Mouse (Mus musculus) intestine, embryonic 16.5 days (tissue): Measurements from ENCODE around the gene Kcng3. TPM values are rescaled to one million over a fixed set of nuclear protein-coding genes. Genes with fewer than 3 reads are reported as not detected.

Source experiments
- ATAC-seq: fragments of 200-750 bp; cut with Nextera tagmentation; 2 replicates; pipeline ENCODE4 v1.8.0; 2017; ENCODE audit warnings: moderate TSS enrichment, moderate library complexity
- H3K27ac ChIP-seq: fragments of 300-500 bp; sonication (generic); 2 replicates; pipeline ENCODE4 v1.5.1; 2014; ENCODE audit warnings: mild to moderate bottlenecking, low read length
- H3K27me3 ChIP-seq: fragments of 300-500 bp; sonication (generic); replicated peaks from 2 replicates; pipeline ENCODE4 v1.6.1; 2014; ENCODE audit warnings: low read length, control low read depth, mixed read lengths; ENCODE audit not compliant: control insufficient read depth, insufficient read depth
- H3K36me3 ChIP-seq: fragments of 300-500 bp; sonication (generic); 2 replicates; pipeline ENCODE4 v1.6.1; 2014; ENCODE audit warnings: low read length, control low read depth; ENCODE audit not compliant: control insufficient read depth, insufficient read depth
- H3K4me1 ChIP-seq: fragments of 300-500 bp; sonication (generic); 2 replicates; pipeline ENCODE4 v1.6.1; 2014; ENCODE audit warnings: low read length, control low read depth, mixed read lengths; ENCODE audit not compliant: control insufficient read depth, insufficient read depth
- H3K4me2 ChIP-seq: fragments of 300-500 bp; sonication (generic); 2 replicates; pipeline ENCODE4 v1.6.1; 2014; ENCODE audit warnings: low read depth, low read length, control low read depth
- H3K4me3 ChIP-seq: fragments of 300-500 bp; sonication (generic); 2 replicates; pipeline ENCODE4 v1.5.1; 2014; ENCODE audit warnings: mild to moderate bottlenecking, low read length
- H3K9ac ChIP-seq: fragments of 300-500 bp; sonication (generic); 2 replicates; pipeline ENCODE4 v1.6.1; 2014; ENCODE audit warnings: low read depth, low read length
- H3K9me3 ChIP-seq: fragments of 300-500 bp; sonication (generic); 2 replicates; pipeline ENCODE4 v1.6.1; 2016; ENCODE audit warnings: low read length, control low read depth; ENCODE audit not compliant: control insufficient read depth
- WGBS: fragments of 180-500 bp; shearing (Covaris S2); extraction: QIAGEN DNeasy Blood & Tissue Kit; methylation state at CpG from one replicate; pipeline ENCODE4 v1.1.7; 2014; 5-methylcytosine and 5-hydroxymethylcytosine counted together
- polyA plus RNA-seq: library from polyadenylated mRNA; unstranded; fragments of >200 nt; fragmentation: Nextera tagmentation; extraction: Ambion mirVana; gene quantifications from 2 replicates; pipeline ENCODE4 v1.2.1, GENCODE M21; 2015

Gene Kcng3
- polyA plus RNA-seq, 1 experiment from 2014 or later, result not detected

DNA sequence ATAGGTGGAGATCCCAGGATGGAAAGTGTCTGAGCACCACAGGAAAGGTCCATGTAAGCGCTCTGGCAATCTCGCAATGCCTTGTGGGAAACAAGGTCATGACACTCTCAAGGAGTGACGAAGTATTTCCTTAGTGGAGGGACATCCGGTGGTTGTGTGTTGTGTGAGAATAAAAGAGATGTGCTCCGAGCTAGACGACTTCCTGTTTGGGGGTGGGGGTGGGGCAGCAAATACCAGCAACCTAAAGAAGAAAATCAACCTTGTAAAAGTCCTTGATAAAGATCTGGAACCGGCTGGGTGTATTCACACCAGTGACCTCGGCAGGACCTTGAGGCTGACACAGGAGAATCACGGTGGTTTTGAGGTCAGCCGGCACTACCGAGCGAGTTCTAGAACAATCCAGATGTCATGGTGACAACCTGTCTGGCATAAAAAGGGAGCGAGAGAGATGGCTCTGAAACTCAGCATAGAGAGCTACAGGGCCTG is 23.0 kb upstream of the Kcng3 start:
- no peak overlapping the region for H3K9ac ChIP-seq
- H3K27me3 ChIP-seq, result no peaks in the 10 kb centered on the region
- H3K4me3 ChIP-seq, result no peak overlapping the region
- 55% methylated on average over 13 of the region's 13 CpGs for WGBS
- no peaks in the 10 kb centered on the region for H3K36me3 ChIP-seq
- no peaks in the 10 kb centered on the region for H3K9me3 ChIP-seq
- H3K27ac ChIP-seq, result 0 out of 2 replicates have a peak overlapping the region, but pooled peaks have one; percentile 19
- H3K4me1 ChIP-seq, result no peaks in the 10 kb centered on the region
- no peak for ATAC-seq
- H3K4me2 ChIP-seq, result no peak overlapping the region

DNA sequence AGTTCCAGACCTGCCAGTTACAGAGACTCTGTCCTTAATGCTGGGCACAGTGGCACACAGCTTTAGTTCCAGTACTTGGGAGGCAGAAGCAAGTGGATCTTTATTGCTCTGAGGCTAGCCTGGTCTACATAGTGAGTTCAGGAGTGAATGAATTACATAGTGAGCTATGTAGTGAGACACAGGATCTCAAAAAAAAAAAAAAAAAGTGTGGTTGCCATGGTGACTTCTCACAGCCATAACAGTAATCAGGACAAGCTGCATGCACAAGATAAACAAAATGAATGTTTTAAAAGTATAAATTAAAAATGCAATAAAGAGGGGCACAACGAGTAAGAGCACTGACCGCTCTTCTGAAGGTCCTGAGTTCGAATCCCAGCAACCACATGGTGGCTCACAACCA is 21.9 kb upstream of the Kcng3 start:
- no peak overlapping the region for H3K4me2 ChIP-seq
- H3K4me3 ChIP-seq, result no peak overlapping the region
- H3K9me3 ChIP-seq, result no peaks in the 10 kb centered on the region
- H3K27me3 ChIP-seq, result no peaks in the 10 kb centered on the region
- H3K36me3 ChIP-seq, result no peaks in the 10 kb centered on the region
- WGBS, result 89% methylated on average over 3 of the region's 3 CpGs
- no peak overlapping the region for H3K9ac ChIP-seq
- ATAC-seq, result no peak
- H3K4me1 ChIP-seq, result no peaks in the 10 kb centered on the region
- H3K27ac ChIP-seq, result no peak overlapping the region

DNA sequence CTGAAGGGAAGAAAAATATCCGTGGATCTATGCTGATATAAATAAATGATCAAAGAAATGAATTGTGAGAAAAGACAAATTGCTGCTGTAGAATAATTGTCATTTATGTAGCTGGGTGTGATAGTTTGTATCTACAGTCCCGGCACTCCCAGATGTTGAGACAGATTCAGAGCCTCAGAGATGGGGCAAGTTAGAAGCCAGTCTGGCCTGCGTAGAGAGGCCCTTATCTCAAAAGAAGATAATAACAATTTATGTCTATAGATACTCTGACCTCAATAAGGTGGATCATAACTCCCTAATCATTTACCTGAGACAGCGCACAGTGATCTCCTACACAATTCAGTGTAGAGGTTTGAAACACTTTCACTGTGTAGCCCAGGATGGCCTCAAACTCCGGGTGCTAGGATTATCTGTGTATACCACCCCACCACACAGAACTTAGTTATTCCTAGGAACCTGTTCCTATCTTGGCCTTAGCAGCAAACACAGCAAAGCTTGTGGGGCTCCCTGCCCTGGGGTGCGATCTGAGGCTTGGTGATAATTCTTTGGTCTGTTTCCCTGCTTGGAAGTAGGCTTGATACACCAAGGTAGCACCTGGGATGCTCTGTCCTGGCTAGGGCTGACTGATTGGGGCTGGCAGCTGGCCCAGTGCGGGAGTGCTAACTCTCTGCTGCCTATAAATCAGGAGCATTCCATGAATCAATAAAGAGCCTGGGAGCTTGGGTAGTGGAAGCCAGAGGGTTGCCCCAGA is 19.4 kb upstream of the Kcng3 start:
- no peaks in the 10 kb centered on the region for H3K9me3 ChIP-seq
- H3K4me1 ChIP-seq, result 0 out of 2 replicates have a peak, but pooled peaks cover 3% of the 10 kb centered on the region
- H3K27me3 ChIP-seq, result no peaks in the 10 kb centered on the region
- H3K27ac ChIP-seq, result no peak overlapping the region
- 55% methylated on average over 7 of the region's 7 CpGs for WGBS
- no peak overlapping the region for H3K4me3 ChIP-seq
- H3K9ac ChIP-seq, result no peak overlapping the region
- no peak overlapping the region for H3K4me2 ChIP-seq
- ATAC-seq, result peak; percentile 68
- H3K36me3 ChIP-seq, result no peaks in the 10 kb centered on the region

DNA sequence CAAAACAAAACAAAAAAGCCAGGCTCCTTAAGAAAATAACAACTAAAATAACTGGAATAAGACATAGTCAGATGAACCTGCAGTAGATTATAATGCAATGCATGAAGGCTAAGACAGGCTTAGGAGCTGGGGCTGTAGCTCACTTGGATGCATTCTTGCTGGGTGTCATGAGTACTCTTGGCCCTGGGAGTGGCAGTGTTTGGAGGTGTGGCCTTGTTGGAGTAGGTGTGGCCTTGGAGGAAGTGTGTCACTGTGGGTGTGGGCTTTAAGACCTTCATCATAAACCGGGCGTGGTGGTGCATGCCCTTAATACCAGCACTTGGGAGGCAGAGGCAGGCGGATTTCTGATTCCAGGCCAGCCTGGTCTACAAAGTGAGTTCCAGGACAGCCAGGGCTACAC is 18.3 kb upstream of the Kcng3 start:
- H3K36me3 ChIP-seq, result no peaks in the 10 kb centered on the region
- H3K4me2 ChIP-seq, result no peak overlapping the region
- no peaks in the 10 kb centered on the region for H3K27me3 ChIP-seq
- no peak overlapping the region for H3K9ac ChIP-seq
- no peak overlapping the region for H3K27ac ChIP-seq
- H3K9me3 ChIP-seq, result no peaks in the 10 kb centered on the region
- ATAC-seq, result no peak
- no peak overlapping the region for H3K4me3 ChIP-seq
- peaks cover 8% of the 10 kb centered on the region; the same call in 1 of the 2 replicates for H3K4me1 ChIP-seq
- 92% methylated on average over 3 of the region's 3 CpGs for WGBS

DNA sequence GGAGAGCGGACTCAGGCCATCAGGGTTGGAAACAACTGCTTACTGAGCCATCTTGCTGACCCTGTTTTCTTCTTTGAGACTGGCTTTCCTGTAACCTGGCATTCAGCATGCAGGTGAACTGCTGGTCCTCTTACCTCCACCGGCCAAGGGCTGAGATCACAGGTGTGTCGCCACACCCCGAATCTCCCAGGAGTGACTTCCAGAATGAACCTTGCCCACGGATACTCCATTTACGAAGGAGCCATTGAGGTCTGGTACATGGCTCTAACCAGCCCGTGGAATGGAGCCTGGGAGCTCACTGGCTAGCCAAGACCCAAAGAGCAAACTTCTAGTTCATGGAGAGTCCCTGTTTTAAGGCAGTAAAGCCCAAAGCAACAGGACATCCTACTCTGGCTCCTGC is 15.7 kb upstream of the Kcng3 start:
- ATAC-seq, result peak; percentile 55
- Histone ChIP-seq H3K9me3 (no peaks in the 10 kb centered on the region), H3K4me2 (no peak overlapping the region), H3K27me3 (no peaks in the 10 kb centered on the region), H3K4me1 (peaks cover 8% of the 10 kb centered on the region; the same call in 1 of the 2 replicates), H3K27ac (no peak overlapping the region), H3K4me3 (no peak overlapping the region), H3K9ac (no peak overlapping the region), H3K36me3 (no peaks in the 10 kb centered on the region)
- 82% methylated on average over 7 of the region's 7 CpGs for WGBS

DNA sequence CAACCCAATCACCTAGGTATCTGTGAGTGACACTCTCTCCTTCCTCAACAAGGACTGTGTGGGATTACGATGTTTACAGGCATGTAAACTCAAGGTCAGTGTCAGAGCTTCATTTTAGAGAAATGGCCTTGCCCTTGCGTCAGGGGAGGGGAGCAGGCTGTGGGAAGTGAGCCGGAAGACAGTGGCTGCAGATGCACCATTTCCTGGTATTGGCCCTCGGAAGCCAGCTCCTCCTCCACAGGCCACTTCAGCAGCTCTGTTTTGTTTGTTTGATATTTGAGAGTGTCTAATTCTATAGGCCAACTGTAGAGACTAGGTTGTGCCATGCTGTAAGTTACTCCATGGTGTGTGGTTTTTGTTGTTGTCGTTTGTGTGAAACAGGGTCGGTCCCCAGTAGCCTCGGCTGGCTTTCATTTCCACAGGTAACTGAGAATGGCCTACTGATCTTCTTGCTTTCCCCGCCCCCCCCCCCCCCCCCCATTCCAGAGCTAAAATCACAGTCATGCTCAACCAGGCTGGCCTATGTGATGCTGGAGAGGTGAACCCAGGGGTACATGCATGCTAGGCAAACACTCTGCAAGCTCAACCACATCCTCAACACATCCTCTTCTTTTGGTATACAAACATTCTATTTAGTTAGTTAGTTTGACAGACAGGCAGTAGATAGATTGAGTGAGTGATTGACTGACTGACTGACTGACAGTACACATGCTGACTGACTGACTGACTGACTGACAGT is 14.9 kb upstream of the Kcng3 start:
- WGBS, result 58% methylated on average over 8 of the region's 8 CpGs
- no peaks in the 10 kb centered on the region for H3K27me3 ChIP-seq
- H3K9ac ChIP-seq, result no peak overlapping the region
- no peak overlapping the region for H3K4me3 ChIP-seq
- ATAC-seq, result no peak
- H3K27ac ChIP-seq, result no peak overlapping the region
- H3K9me3 ChIP-seq, result no peaks in the 10 kb centered on the region
- H3K4me2 ChIP-seq, result no peak overlapping the region
- H3K4me1 ChIP-seq, result peaks cover 8% of the 10 kb centered on the region; the same call in 1 of the 2 replicates
- no peaks in the 10 kb centered on the region for H3K36me3 ChIP-seq

DNA sequence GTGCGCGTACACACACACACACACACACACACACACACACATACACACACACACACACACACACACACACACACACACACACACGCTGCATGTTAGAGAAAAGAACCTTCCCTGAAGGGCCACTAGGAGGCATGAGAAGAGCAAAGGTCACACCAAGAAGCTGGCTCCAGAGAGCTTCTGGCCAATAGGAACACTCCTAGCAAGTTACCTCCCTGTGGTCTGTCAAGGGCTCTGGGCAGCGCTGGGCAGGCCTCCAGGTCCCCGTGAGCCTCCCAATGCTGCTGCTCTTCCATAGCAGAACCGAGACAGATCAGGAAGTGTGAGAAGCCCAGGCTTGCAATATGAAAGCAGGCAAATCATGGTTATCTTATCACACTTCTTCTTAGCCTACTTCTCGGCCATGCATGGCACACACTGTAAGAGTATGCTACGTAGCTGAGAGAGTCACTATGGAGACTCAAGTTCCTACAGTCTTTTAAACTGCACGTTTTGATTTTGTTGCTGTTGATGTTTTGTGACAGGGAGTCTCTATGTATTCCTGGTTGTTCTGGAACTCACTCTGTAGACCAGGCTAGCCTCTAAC is 13.6 kb upstream of the Kcng3 start:
- Histone ChIP-seq H3K9me3 (no peaks in the 10 kb centered on the region), H3K4me3 (no peak overlapping the region), H3K27me3 (no peaks in the 10 kb centered on the region), H3K9ac (no peak overlapping the region), H3K27ac (peak overlapping the region; percentile 9; the same call in 1 of the 2 replicates), H3K4me2 (no peak overlapping the region), H3K4me1 (peaks cover 8% of the 10 kb centered on the region; the same call in 1 of the 2 replicates), H3K36me3 (no peaks in the 10 kb centered on the region)
- WGBS, result 48% methylated on average over 9 of the region's 9 CpGs
- peak; percentile 91 for ATAC-seq

DNA sequence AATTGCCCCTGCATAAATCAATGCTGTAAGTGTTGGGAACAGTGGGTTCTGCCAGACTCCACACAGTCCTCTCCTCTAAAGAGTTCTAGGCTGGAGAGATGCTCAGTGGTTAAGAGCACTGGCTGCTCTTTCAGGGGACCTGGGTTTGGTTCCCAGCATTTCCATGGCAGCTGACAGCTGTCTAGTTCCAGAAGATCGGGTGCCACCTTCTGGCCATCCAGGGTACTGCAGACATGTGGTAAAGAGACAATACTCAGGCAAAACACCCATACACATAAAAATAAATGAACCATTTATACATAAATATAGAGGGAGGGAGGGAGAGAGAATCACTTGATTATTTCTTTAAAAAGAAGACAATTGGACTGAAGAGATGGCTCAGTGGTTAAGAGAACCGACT is 5.7 kb upstream of the Kcng3 start:
- no peak overlapping the region for H3K4me3 ChIP-seq
- no peaks in the 10 kb centered on the region for H3K36me3 ChIP-seq
- no peak overlapping the region for H3K4me2 ChIP-seq
- peaks cover 3% of the 10 kb centered on the region for H3K4me1 ChIP-seq
- H3K27ac ChIP-seq, result no peak overlapping the region
- WGBS, result 79% methylated on average over 2 of the region's 2 CpGs
- H3K9me3 ChIP-seq, result no peaks in the 10 kb centered on the region
- no peak overlapping the region for H3K9ac ChIP-seq
- peaks cover 4% of the 10 kb centered on the region for H3K27me3 ChIP-seq
- no peak for ATAC-seq

DNA sequence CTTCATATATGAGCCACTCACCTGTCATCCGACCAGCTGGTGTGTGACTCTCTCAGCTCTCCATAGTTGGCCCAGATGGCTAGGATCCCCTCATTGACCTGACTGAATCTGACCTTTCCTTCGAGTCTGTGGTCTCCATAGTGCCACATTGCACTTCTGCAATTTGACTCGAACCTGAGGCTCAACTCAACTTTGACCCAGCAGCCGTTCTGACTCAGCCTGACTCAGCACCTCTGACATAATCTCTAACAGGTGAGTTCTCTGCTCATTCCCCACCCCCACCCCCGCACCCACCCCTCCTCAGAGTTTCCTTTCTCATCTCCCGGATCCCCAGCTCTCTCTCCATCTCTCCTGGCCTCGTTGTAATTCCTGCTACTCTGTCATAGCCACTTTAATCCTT is 4.7 kb upstream of the Kcng3 start:
- no peak for ATAC-seq
- Histone ChIP-seq H3K4me1 (peaks cover 8% of the 10 kb centered on the region), H3K27ac (no peak overlapping the region), H3K9ac (no peak overlapping the region), H3K4me3 (no peak overlapping the region), H3K4me2 (no peak overlapping the region), H3K9me3 (no peaks in the 10 kb centered on the region), H3K36me3 (no peaks in the 10 kb centered on the region), H3K27me3 (peaks cover 13% of the 10 kb centered on the region)
- 82% methylated on average over 7 of the region's 7 CpGs for WGBS
